Mouse (Mus musculus) layer of hippocampus, postnatal 25 days (tissue): ENCODE data around the gene Galnt10. TPM values are rescaled to one million over a fixed set of nuclear protein-coding genes. Genes with fewer than 3 reads are reported as not detected.

Source experiments
- DNase-seq, 2 experiments: peaks; one replicate each; pipeline ENCODE4 v3.0.0; 2022; ENCODE audit warnings: mixed read lengths in 2 of 2, low spot score in 1 of 2; ENCODE audit errors: extremely low spot score in 1 of 2
- total RNA-seq, 2 experiments: library from RNA; stranded (reverse); gene quantifications; 2 replicates each; pipeline ENCODE4 v1.2.3; 2021

Galnt10 gene
- total RNA-seq = 1 to 10 TPM; 7.1 TPM

DNA sequence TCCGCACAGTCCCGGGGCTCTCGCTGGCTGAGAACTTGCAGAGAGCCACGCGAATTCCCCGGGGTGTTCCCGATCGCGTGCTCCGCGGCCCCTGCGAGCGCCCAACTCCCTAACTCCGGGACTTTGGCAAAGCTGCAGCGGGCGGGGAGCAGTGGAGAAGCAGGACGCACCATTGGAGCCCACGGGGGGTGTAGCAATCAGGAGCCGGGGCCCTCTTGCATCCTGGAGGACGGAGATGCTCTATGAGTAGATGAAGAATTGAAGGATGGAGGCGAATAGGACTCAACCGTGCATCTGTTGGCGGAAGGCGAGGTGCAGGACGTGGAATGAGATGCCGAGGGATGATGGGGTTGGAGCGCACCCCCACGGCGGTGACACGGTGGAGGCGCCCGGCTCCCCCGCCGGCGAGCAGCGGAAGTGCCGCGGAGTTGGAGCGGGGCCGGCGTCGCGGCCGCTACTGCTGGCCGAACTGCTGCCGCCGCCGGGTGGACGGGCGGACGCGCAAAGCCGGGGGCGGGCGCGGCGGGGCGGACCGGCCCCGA, at the start of gene Galnt10:
Galnt10 (plus strand) TSS at position 425 of the 542 bp plus-strand sequence.
- DNase-seq = peak; percentile 85

DNA sequence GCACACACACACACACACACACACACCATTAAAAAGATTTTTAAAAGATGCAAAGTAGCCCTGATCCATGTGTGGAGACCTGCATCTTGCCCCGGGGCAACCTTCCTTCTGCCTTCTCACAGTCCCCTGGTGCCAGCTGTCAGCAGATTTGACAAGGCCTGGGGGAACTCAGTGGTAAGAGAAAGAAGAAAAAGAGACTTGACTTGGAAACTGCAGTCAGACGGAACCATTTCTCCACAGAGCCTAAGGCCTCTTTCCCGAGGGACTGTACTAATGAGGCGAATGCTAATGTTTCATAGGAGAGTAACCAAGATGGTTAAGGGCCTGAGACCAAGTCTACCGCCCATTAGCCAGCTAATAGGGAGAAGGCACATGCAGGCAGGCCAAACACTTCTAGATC, 49.3 kb upstream of the Galnt10 start:
- DNase-seq = no peak

DNA sequence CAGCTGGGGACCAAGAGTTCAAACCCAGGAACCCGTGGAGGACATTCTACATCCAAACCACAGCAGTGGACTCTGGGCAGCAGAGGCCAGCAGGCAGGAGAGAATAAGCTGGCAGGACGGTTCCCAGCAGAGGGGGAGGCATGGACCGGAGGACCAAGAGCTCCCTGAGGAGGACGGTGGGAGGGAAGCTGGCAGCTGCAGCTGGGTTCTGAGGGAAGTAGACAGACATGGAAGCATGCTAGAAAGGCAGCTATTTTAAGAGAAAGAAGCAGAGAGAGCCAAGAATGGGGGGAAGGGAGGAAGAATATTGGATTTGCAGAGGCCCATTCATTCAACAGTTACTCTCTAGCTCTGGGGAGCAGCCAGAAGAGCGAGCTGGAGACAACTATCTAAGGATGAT, 47.1 kb upstream of the Galnt10 start:
- DNase-seq = no peak

DNA sequence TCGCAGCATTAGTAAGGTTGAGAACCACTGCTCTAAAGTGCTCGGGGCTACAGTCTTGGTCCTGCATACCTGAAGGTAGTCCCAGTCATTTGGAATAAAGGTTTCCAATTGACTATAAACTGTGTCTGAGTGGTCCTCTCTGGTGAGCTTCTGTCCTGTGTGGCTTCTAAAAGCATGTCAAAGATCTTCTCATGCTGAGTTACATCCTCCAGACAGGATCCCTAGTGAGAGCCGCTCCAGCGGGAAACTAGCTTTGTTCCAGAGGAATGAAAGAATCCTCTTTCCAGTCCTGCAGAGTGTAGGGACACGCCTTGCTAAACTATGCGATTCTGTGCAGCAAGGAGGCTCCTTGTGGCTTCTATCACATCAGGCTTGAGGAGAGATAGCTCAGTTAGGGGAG, 45.9 kb upstream of the Galnt10 start:
- DNase-seq = no peak

DNA sequence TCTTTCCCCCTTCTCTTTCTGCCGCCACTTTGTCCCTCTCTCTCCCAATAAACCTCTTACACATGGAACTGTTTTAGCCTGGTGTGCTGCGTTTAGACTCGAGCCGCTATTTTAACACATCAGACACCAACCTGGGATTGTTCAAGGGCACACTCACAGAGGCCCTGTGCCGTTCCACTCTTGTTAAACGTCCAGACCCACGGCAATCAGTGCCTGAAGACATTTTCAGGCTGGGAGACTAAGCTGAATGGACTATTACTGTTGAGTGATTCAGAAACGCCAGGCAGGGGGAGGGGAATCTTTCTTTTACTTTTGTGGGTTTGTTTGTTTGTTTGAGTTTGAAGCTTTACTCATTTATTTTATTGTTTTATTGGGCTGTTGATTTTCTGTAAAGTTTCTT, 45.1 kb upstream of the Galnt10 start:
- DNase-seq = no peak

DNA sequence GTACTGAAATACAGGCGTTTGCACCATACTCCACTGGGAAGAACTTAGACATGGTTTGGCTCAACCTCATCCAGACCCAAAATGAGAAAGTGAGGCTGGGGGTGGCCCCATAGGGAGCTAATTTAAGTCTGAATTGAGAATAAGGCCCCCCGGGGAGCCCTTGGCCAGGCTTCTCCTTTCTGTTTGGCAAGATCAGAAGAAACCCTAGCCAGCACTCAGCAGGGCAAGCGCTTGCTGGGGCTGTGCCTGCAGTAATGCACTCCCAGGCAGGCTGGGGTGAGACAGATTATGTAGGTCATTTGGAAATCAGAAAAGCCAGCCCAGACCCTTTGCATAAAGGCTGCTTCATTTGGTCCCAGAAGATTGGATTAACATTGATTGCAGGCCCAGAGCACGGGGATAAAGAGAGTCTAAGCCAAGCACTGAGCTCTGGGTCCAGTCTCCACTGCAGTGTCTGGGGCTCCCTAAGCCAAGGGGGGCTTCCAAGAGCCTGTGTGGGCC, 44.6 kb upstream of the Galnt10 start:
- DNase-seq = peak in 1 of 2 experiments; percentile 46

DNA sequence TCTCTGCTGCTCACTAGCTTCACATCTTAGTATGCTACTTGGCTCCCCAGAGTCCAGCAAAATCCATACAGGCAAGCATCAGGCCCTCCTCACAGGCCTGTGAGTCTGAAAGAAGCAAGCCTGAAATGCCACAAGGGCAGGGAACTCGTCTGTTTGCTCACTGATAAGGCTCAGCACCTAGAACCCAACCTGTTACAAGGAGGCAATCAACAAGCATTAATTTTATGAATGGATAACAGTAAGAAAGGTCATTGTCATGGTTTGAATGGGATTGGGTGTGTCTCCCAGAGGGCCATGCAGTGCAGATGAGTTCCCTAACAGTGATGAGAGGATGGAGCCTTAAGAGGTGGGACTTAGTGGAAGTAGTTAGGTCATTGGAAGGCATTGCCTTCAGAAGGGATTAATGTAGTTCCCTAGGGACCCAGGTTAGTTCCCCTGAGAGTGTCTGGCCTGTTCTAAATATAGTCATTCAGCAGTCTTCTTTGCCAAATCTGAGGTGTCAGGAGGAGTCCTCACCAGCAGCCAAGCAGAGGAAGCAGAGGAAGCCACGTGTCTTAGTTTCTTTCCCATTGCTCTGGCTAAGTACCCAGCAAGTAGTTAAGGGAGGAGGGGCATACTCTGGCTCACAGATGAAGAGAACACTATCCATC, 43.3 kb upstream of the Galnt10 start:
- DNase-seq = no peak

DNA sequence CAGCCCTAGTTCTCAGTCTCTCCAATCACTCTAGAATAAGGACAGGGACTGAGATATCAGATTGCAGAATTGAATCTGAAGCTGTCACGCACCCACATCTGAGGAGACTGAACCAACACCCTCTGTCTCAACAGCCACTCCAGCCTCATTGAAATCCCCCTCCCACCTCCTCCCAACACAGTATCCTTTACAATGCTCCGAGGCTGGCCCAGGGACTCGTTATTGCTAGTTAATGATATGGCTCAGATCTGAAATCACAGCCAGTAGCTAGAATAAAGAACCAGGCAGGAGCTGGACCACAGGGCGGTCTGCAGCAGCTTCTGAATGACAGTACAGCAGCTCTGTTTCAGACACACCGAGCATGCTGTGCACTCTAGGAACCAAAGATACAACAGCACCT, 40.2 kb upstream of the Galnt10 start:
- DNase-seq = no peak

DNA sequence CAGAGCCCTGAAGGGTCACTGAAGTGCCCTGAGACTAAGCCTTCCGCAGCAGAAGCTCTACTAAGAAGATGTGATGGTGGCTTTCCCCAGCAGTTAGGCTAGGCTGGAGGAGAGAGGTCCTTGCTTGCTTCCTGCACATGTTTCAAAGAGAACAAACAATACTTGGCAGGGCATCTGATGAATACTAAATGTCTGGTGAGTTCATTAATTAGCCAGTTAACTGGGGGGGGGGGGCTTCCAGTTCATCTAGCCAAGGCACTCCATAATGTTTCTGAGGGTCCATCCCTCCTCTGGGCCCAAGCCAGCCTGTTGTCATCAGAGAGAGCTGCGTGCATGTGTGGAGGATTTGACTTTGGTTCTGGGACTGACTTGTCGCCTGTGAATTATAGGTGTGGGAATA, 39.6 kb upstream of the Galnt10 start:
- DNase-seq = no peak

DNA sequence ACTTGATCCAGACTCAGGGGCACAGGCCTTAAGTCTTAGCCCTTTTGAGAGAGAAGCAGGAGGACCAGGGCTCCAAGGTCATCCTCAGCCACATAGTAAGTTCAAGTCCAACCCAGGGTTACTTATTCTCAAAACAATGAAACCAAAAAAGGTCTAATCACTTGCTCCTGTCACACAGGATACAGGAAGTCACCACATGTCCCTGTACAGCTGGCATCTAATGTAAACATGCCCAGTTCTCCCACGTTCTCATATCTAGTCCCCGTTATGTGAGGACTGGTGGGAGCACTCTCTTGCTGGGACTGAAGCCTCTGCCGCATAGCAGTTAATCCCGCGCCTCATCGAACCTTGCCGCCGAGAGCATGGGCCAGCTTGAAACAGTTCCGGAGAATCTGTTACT, 30.7 kb upstream of the Galnt10 start:
- DNase-seq = no peak

DNA sequence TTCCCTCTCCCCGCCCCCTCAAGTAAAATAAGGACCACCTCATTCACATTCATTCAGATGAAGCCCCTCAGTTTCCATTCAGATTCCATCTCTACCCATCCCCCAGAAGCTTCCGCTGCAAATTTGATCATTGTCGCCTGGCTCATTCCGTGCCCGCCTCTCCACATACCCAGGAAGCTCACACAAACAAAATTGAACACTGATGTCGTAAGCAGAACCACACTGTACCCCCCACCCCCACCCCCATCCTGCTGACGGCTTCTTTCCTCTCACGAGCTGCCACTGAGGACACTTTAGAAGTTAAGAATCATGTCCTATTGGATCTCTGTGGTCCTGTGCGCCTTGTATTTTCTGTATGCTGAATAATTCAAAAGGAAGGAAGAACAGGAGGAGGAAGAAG, 30.0 kb upstream of the Galnt10 start:
- DNase-seq = no peak

DNA sequence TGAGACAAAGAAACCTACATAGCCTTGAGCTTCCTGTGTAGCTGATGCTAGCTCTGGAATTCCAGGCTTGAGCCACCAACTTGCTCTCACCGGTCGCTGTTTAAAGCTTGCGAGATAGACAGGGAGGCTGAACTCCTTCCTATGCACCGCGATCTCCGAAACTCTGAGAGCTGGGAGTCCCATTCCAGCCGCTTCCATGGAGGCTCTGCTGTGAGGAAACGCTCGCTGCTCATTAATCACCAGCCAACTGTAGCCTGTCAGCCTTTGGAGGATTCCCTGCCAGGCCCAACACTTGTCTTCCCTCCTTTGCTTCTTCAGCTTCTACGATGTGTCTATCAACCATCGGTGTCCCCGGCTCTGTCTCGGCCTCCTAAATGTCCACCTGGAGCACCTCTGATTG, 29.4 kb upstream of the Galnt10 start:
- no peak for DNase-seq

DNA sequence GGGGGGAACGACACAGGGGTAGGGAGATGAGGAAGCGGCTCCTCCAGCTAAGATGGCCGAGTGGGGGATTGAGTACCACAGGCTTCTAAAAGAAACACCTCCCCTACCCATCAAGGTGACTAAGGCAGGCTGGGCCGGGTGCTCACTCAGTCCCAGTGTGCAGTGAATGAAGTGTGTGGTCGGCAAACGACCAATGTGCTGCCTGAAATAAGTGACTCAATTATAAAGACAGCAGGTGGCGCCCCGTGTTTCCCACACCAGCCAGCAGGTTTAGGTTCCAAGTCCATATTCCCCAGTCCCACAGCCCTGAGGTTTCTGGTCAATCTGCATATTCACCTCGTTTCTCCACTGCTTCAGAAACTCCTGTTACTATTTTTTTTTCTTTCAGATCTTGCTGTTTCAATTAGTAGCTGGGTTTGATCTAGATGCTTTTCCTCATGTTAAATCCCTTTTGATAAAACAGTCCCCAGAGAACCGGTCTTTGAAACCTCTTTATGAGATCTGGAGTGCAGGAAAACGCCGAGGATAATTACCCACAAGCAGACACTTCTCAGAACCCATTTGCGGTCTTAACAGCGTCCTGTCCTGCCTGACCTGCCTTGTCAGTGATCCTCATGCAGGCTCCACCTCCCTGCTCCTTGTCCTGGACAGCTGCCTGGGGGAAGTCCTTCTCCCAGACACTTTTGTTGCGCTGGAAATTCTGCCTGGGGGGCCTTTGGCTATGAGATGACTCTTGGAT, 27.5 kb upstream of the Galnt10 start:
- DNase-seq = peak in 1 of 2 experiments; percentile 37

DNA sequence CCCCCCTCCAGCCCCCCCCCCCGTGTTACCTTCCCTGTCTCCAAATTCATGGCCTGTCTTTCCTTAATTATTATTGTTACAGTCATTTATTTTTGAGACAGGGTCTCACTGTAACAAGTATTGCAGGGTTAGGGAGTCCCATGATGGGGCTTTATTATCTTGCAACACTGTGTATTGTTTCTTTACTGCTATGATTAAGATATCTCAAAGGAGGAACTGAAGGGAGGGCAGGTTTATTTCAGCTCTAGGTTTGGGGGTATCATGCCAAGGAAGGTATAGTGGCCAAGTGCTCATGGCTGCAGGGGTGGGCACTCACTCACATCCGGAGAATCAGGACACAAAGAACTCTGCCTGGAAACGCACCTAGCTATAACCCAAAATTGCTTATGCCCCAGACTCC, 23.8 kb upstream of the Galnt10 start:
- no peak for DNase-seq

DNA sequence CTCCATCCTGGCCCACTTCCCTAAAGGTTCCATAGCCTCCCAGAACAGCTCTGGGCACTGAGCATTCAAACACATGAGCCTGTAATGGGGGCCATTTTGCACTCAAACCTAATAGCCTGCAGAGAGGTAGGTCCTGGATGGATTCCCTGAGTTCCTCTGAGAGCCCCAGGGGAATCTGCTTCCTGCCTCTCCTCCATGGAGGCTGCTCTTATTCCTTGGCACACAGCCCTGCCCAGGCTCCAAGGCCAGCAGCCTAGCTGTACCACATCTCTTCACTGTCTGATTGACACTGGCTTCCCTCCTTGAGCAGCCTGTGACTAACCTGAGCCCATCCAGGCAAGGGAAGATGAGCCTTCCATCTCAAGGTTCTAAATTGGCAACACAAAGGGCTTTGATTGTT, 23.4 kb upstream of the Galnt10 start:
- DNase-seq = no peak

DNA sequence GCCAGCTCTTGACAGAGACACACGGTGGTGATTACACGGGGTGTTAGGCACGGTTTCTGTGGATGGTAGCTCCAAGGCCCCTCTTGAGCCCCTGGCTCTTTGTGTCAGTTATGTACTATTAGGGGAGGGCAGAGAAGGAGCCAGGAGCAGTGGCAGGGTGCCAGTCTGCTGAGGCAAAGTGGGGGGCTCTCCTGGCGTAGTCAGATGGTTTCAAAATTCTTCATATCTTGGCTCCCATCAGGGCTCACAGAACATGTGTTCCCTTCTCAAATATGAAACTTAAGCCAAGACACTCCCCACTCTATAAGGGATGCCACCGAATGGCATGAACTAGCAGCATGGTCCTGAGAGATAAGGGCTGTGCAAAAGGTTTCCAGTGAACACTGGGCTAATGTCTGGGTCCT, 20.8 kb upstream of the Galnt10 start:
- no peak for DNase-seq

DNA sequence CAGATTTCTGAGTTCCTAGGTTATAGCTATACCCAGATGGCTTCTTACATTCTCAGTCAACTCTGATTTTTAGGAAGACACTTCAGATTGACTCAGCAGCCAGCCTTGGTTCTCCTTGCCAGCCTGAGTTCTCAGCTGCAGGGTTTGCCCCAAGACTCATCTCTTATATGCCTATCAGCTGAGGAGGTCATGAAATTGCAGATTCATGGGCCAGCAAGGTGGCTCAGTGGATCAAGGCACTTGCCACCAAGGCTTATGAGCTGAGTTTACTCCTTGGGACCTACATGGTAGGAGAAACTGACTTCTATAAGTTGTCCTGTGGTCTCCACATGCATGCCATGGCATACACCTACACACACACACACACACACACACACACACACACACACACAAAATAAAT, 19.8 kb upstream of the Galnt10 start:
- DNase-seq = no peak

DNA sequence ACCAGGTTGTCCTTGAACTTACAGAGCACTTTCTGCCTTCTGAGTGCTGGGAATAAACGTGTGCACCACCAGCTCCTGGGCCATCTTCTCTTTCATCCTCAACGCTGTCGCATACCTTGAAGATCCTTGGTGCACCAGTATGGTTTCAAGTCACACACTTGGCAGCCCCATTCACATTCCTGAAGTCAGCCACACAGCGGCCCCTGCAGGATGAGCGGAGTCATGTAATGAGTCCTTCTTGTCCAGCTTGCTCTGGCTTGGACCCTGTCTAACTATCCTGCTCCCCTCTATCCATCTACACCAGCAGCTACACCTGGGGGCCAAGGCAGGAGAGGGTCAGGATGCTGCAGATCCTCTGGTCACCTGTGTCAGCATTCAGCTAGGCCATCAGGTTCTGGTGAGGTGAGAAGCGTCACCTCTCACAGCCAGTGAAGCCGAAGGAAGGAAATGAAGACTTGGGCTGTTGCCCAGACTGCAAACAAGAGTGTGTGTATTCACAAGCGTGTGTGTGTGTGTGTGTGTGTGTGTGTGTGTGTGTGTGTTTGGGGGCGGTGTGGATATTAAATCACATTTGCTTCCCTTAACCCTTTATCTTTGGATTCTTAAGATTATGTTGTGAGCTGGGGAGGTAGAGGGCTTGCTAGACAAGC, 18.0 kb upstream of the Galnt10 start:
- DNase-seq = no peak

DNA sequence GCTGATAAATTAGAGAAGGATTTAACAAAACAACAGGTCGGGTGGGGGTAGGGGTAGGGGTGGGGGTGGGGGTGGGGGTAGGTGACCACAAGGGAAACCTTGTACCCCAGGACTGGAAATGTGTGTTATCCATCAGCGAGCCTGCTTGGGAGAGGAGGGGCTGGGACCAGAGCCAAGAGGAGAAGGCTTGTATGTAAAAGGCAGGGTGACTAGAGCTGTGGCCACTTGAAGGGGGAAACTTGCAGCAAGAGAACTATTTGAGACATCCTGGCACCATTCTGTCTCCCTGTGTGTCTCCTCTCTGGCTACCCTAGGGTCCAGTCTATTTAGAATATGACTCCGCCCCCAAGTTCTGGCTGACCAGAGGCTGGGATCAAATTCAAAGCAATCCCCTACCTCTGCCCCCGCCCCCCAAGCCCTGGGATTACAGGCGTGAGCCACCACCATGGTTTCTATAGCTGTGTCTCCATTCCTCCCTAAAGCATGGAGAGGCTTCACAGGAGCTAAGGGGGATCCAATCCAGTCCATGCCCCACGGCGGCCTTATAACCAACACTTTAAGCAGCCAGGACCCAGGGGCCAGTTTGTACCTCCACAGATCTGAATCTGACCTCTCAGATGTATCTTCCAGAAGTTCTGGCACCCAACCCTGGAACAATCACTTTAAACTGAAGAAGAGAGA, 13.3 kb upstream of the Galnt10 start:
- no peak for DNase-seq

DNA sequence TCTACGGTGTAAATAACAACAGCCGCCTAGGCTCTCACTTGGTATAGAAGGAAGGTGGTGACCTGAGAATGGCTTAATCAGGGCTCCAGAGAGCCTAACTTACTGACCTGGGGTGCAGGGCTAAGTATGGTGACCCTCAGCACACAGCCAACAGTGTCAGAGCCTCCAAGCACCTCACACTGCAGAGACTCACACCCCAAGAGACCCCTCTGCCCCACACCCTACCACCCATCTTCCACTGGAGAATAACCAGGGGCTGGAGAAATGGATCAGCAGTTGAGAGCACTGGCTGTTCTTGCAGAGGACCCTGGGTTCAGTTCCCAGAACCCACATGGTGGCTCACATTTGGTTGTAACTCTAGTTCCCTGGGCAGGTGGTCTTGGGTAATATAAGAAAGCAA, 12.2 kb upstream of the Galnt10 start:
- DNase-seq = no peak
